Mouse (Mus musculus): ENCODE data around the gene Bcar1. TPM values are rescaled to one million over a fixed set of nuclear protein-coding genes. Genes with fewer than 3 reads are reported as not detected.

Gene Bcar1
- polyA plus RNA-seq, 2 experiments: 4.3 to 5.6 TPM

DNA sequence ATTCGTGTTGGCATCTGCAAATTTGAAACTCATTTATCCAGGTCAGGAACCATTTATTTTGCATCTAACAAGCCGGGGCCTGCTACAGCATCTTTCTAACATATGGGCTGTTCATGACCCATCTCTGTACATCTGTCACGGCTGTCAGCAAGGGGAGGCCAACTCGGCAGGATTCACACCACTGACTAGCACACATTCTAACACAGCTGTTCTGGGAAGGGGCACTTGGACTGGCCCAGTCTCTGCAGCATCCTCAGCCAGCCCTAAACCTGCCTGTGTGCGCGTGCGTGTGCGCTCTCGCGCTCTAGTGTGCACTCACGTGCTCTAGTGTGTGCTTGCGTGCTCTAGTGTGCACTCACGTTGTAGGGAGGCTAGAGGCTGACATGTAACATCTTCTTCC is 17.1 kb upstream of the Bcar1 start:
- Histone ChIP-seq H3K4me1 (replicated peaks; ENCODE audit: control insufficient read depth in 2 of 2, insufficient read depth in 2 of 2, low read length in 1 of 2) (no peaks in the 10 kb centered on the region), H3K4me2 (ENCODE audit: low read depth) (no peak overlapping the region), H3K27ac (no peak overlapping the region), H3K9me3 (ENCODE audit: control insufficient read depth, low read length) (no peaks in the 10 kb centered on the region), H3K27me3 (ENCODE audit: control insufficient read depth, insufficient read depth, low read length) (no peaks in the 10 kb centered on the region), H3K9ac (replicated peaks) (no peak overlapping the region), H3K36me3 (replicated peaks; ENCODE audit: control insufficient read depth, insufficient read depth, low read depth) (no peaks in the 10 kb centered on the region), H3K4me3 (ENCODE audit: insufficient read depth in 1 of 2, low read depth in 2 of 2, low read length in 2 of 2) (no peak overlapping the region)
- TF ChIP-seq EP300 (IDR thresholded peaks at IDR 0.05; ENCODE audit: low read depth) (no peak), CTCF (IDR thresholded peaks at IDR 0.05; ENCODE audit: low read depth) (no peak)
- DNase-seq (ENCODE audit: low read depth in 3 of 3, low spot score in 3 of 3) (no peak), ATAC-seq (ENCODE audit: insufficient read depth) (no peak)
- WGBS (ENCODE audit: insufficient replicate concordance): 75% methylated on average over 13 of the region's 13 CpGs

DNA sequence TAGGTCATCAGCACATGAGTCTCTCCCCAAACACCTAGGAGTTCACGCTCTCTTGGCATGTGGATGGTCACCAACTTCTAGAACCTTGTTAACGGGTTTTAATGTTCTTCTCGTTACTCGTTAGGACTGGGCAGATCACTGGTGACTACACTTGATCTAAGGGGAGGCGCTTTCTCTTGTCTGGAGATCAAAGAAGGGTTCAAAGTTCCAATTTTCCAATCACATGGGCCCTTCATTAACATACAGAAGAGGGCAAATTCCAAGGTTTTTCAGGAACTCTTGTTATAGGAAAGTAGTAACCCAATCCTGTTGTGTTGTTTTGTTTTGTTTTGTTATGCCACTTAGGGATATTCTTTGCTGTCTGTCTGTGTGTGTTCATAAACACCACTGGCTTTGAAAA is 15.2 kb upstream of the Bcar1 start:
- WGBS (ENCODE audit: insufficient replicate concordance): 65% methylated on average over 5 of the region's 5 CpGs
- no peak for ATAC-seq (ENCODE audit: insufficient read depth)
- H3K4me1 ChIP-seq (replicated peaks; ENCODE audit: control insufficient read depth in 2 of 2, insufficient read depth in 2 of 2, low read length in 1 of 2): no peaks in the 10 kb centered on the region
- DNase-seq (ENCODE audit: low read depth in 3 of 3, low spot score in 3 of 3): no peak
- no peak overlapping the region for H3K9ac ChIP-seq (replicated peaks)
- no peaks in the 10 kb centered on the region for H3K9me3 ChIP-seq (ENCODE audit: control insufficient read depth, low read length)
- H3K27me3 ChIP-seq (ENCODE audit: control insufficient read depth, insufficient read depth, low read length): no peaks in the 10 kb centered on the region
- H3K27ac ChIP-seq: no peak overlapping the region
- H3K4me2 ChIP-seq (ENCODE audit: low read depth): no peak overlapping the region
- H3K4me3 ChIP-seq (ENCODE audit: insufficient read depth in 1 of 2, low read depth in 2 of 2, low read length in 2 of 2): no peak overlapping the region
- TF ChIP-seq CTCF (IDR thresholded peaks at IDR 0.05; ENCODE audit: low read depth) (no peak), EP300 (IDR thresholded peaks at IDR 0.05; ENCODE audit: low read depth) (no peak)
- no peaks in the 10 kb centered on the region for H3K36me3 ChIP-seq (replicated peaks; ENCODE audit: control insufficient read depth, insufficient read depth, low read depth)

DNA sequence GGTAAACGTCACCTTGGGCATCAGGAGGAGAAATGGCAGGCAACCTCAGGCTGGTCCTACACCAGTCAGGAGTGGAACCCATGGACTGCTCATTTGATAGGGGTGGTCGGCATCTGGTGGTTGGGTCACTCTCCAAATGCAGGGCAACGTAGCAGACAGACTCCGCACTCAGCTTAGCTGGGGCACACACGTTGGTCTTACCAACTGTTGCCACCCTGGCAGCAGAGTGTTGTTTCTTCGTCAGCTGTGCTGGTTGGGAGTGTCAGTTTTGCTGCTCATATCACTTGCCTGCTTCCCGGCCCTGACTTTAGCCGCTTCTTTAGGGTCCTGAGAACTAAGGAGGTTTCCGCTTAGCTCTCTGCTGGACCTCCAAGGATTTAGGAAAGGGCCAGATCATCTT is 14.0 kb upstream of the Bcar1 start:
- Histone ChIP-seq H3K9ac (replicated peaks) (no peak overlapping the region), H3K4me1 (replicated peaks; ENCODE audit: control insufficient read depth in 2 of 2, insufficient read depth in 2 of 2, low read length in 1 of 2) (no peaks in the 10 kb centered on the region), H3K36me3 (replicated peaks; ENCODE audit: control insufficient read depth, insufficient read depth, low read depth) (no peaks in the 10 kb centered on the region), H3K27ac (no peak overlapping the region), H3K4me2 (ENCODE audit: low read depth) (no peak overlapping the region), H3K9me3 (ENCODE audit: control insufficient read depth, low read length) (no peaks in the 10 kb centered on the region), H3K27me3 (ENCODE audit: control insufficient read depth, insufficient read depth, low read length) (no peaks in the 10 kb centered on the region), H3K4me3 (ENCODE audit: insufficient read depth in 1 of 2, low read depth in 2 of 2, low read length in 2 of 2) (no peak overlapping the region)
- TF ChIP-seq CTCF (IDR thresholded peaks at IDR 0.05; ENCODE audit: low read depth): no peak
- no peak for TF ChIP-seq EP300 (IDR thresholded peaks at IDR 0.05; ENCODE audit: low read depth)
- no peak for ATAC-seq (ENCODE audit: insufficient read depth)
- WGBS (ENCODE audit: insufficient replicate concordance): 69% methylated on average over 9 of the region's 9 CpGs
- no peak for DNase-seq (ENCODE audit: low read depth in 3 of 3, low spot score in 3 of 3)

DNA sequence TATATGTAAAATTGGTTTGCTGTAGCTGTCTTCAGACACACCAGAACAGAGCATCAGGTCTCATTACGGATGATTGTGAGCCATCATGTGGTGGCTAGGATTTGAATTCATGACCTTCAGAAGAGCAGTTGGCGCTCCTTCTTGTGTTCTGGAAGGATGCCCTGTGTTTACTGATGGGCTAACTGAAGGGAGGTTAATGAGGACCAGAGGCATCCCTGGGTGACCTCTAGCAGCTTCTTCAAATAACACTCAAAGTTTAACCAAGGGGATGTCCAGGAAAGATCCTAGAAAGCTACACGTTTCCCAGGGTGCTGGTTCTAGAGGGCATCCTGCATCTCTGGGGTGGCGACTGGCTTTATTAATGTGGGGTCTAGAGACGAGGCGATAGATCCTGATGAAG is 11.1 kb upstream of the Bcar1 start:
- 66% methylated on average over 6 of the region's 6 CpGs for WGBS (ENCODE audit: insufficient replicate concordance)
- no peaks in the 10 kb centered on the region for H3K4me1 ChIP-seq (replicated peaks; ENCODE audit: control insufficient read depth in 2 of 2, insufficient read depth in 2 of 2, low read length in 1 of 2)
- TF ChIP-seq EP300 (IDR thresholded peaks at IDR 0.05; ENCODE audit: low read depth) (no peak), CTCF (IDR thresholded peaks at IDR 0.05; ENCODE audit: low read depth) (no peak)

GRCm38 (mm10) chr8:111754088-111754487 is 10.5 kb upstream of the Bcar1 start:
- no peak for ATAC-seq (ENCODE audit: insufficient read depth)

More for the DNA sequence above, 11.1 kb upstream of the Bcar1 start:
- Histone ChIP-seq H3K9ac (replicated peaks) (no peak overlapping the region), H3K36me3 (replicated peaks; ENCODE audit: control insufficient read depth, insufficient read depth, low read depth) (no peaks in the 10 kb centered on the region), H3K4me2 (ENCODE audit: low read depth) (no peak overlapping the region), H3K27me3 (ENCODE audit: control insufficient read depth, insufficient read depth, low read length) (no peaks in the 10 kb centered on the region), H3K27ac (no peak overlapping the region), H3K4me3 (ENCODE audit: insufficient read depth in 1 of 2, low read depth in 2 of 2, low read length in 2 of 2) (no peak overlapping the region), H3K9me3 (ENCODE audit: control insufficient read depth, low read length) (no peaks in the 10 kb centered on the region)
- ATAC-seq (ENCODE audit: insufficient read depth) (no peak), DNase-seq (ENCODE audit: low read depth in 3 of 3, low spot score in 3 of 3) (no peak)

More at GRCm38 (mm10) chr8:111754088-111754487, 10.5 kb upstream of the Bcar1 start:
- Histone ChIP-seq H3K9me3 (ENCODE audit: control insufficient read depth, low read length) (no peaks in the 10 kb centered on the region), H3K9ac (replicated peaks) (no peak overlapping the region), H3K36me3 (replicated peaks; ENCODE audit: control insufficient read depth, insufficient read depth, low read depth) (no peaks in the 10 kb centered on the region), H3K4me3 (ENCODE audit: insufficient read depth in 1 of 2, low read depth in 2 of 2, low read length in 2 of 2) (no peak overlapping the region), H3K27ac (no peak overlapping the region), H3K4me1 (replicated peaks; ENCODE audit: control insufficient read depth in 2 of 2, insufficient read depth in 2 of 2, low read length in 1 of 2) (no peaks in the 10 kb centered on the region), H3K4me2 (ENCODE audit: low read depth) (no peak overlapping the region), H3K27me3 (ENCODE audit: control insufficient read depth, insufficient read depth, low read length) (no peaks in the 10 kb centered on the region)
- TF ChIP-seq EP300 (IDR thresholded peaks at IDR 0.05; ENCODE audit: low read depth) (no peak), CTCF (IDR thresholded peaks at IDR 0.05; ENCODE audit: low read depth) (no peak)
- WGBS (ENCODE audit: insufficient replicate concordance): 38% methylated on average over 2 of the region's 2 CpGs
- no peak for DNase-seq (ENCODE audit: low read depth in 3 of 3, low spot score in 3 of 3)
